Mouse (Mus musculus): ENCODE results near the gene Ift88. TPM values are rescaled to one million over a fixed set of nuclear protein-coding genes. Genes with fewer than 3 reads are reported as not detected.
"Not testable (repeated sequence)": the region's sequence is repeated elsewhere in the genome, so short reads cannot be mapped to it uniquely, and the experiment has no call there.

Ift88 gene
- polyA plus RNA-seq, 1 experiment, result 2.5 TPM

- TF ChIP-seq FOSL1 (IDR thresholded peaks at IDR 0.05; ENCODE audit: insufficient read depth, low read length, poor library complexity, severe bottlenecking) (no peak), CEBPB (IDR thresholded peaks at IDR 0.05; ENCODE audit: low read depth) (no peak), MAX (IDR thresholded peaks at IDR 0.05) (no peak), MYOD1 (IDR thresholded peaks at IDR 0.05; ENCODE audit: control insufficient read depth, insufficient read length, low read depth) (no peak), CTCF (IDR thresholded peaks at IDR 0.05; ENCODE audit: control insufficient read depth, insufficient read depth, insufficient read length) (no peak), MYOG (IDR thresholded peaks at IDR 0.05; ENCODE audit: control insufficient read depth, extremely low read depth, insufficient read length) (no peak), USF1 (IDR thresholded peaks at IDR 0.05; ENCODE audit: low read depth) (no peak)
- no peaks in the 10 kb centered on the region for H3K79me3 ChIP-seq (ENCODE audit: low read depth)
- H3K36me3 ChIP-seq (ENCODE audit: control insufficient read depth, insufficient read depth), result peaks cover 9% of the 10 kb centered on the region
- no peaks in the 10 kb centered on the region for H3K27me3 ChIP-seq (ENCODE audit: control insufficient read depth, insufficient read depth, insufficient read length)
- H3ac ChIP-seq (ENCODE audit: control insufficient read depth, insufficient read length, low read depth), result no peak overlapping the region
- H3K4me3 ChIP-seq (ENCODE audit: insufficient read depth, poor library complexity, severe bottlenecking), result no peak overlapping the region
- no peaks in the 10 kb centered on the region for H3K79me2 ChIP-seq (ENCODE audit: control insufficient read depth, insufficient read depth)
Measured at GRCm38 (mm10) chr14:57452516-57452915, 28.7 kb downstream of the Ift88 start.

DNA sequence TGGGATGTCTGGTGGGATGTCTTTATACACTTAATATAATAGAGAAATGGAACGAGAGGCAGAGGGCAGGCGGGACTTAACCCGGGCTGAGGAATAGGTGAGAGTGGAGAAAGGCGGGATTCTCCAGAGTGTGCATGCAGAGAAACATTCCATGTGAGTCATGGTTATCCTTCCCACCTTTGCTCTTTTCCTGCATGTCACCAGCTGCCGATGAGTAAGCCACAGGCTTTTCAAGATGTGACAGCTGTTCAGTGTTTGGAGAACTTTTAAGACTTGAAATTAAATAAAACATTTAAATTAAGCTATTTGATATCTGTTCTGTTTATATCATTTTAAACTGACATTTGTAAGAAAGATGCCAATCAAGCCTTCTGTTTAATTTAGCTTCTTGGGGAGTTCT lies 36.0 kb downstream of the Ift88 start:
- Histone ChIP-seq H3K36me3 (ENCODE audit: control insufficient read depth, insufficient read depth) (no peaks in the 10 kb centered on the region), H3ac (ENCODE audit: control insufficient read depth, insufficient read length, low read depth) (no peak overlapping the region), H3K79me3 (ENCODE audit: low read depth) (no peaks in the 10 kb centered on the region), H3K79me2 (ENCODE audit: control insufficient read depth, insufficient read depth) (no peaks in the 10 kb centered on the region), H3K4me3 (ENCODE audit: insufficient read depth, poor library complexity, severe bottlenecking) (no peak overlapping the region), H3K27me3 (ENCODE audit: control insufficient read depth, insufficient read depth, insufficient read length) (no peaks in the 10 kb centered on the region)
- TF ChIP-seq USF1 (IDR thresholded peaks at IDR 0.05; ENCODE audit: low read depth) (no peak), MYOD1 (IDR thresholded peaks at IDR 0.05; ENCODE audit: control insufficient read depth, insufficient read length, low read depth) (peak; percentile 51)

- H3ac ChIP-seq (ENCODE audit: control insufficient read depth, insufficient read length, low read depth); H3K79me3 ChIP-seq (ENCODE audit: low read depth); H3K27me3 ChIP-seq (ENCODE audit: control insufficient read depth, insufficient read depth, insufficient read length); H3K79me2 ChIP-seq (ENCODE audit: control insufficient read depth, insufficient read depth); H3K36me3 ChIP-seq (ENCODE audit: control insufficient read depth, insufficient read depth); H3K4me3 ChIP-seq (ENCODE audit: insufficient read depth, poor library complexity, severe bottlenecking): not testable (repeated sequence)
Measured at GRCm38 (mm10) chr14:57460326-57460725, 36.5 kb downstream of the Ift88 start.

DNA sequence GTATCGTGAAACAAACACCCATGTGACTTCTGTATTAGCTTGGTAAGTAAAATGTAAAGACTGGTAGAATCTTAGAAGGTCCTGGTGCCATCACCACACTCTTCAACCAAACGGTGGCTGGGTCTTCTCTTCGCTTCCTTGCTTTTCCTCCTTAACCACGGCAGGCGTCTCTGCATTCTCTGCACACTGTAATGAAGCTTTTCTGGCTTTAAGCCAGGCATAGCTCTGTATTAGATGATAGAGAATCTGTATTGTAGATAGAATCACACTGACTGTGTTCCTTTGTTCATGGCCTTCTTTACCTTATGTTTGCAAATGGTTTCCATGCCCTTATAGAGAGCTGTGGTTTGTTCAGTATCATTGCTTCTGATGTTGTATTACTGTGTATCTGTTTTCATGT lies 39.0 kb downstream of the Ift88 start:
- no peaks in the 10 kb centered on the region for H3K27me3 ChIP-seq (ENCODE audit: control insufficient read depth, insufficient read depth, insufficient read length)
- TF ChIP-seq USF1 (IDR thresholded peaks at IDR 0.05; ENCODE audit: low read depth) (no peak), MAX (IDR thresholded peaks at IDR 0.05) (no peak), FOSL1 (IDR thresholded peaks at IDR 0.05; ENCODE audit: insufficient read depth, low read length, poor library complexity, severe bottlenecking) (no peak)
- no peaks in the 10 kb centered on the region for H3K79me3 ChIP-seq (ENCODE audit: low read depth)
- no peaks in the 10 kb centered on the region for H3K36me3 ChIP-seq (ENCODE audit: control insufficient read depth, insufficient read depth)
- no peaks in the 10 kb centered on the region for H3K79me2 ChIP-seq (ENCODE audit: control insufficient read depth, insufficient read depth)
- H3ac ChIP-seq (ENCODE audit: control insufficient read depth, insufficient read length, low read depth), result no peak overlapping the region
- no peak overlapping the region for H3K4me3 ChIP-seq (ENCODE audit: insufficient read depth, poor library complexity, severe bottlenecking)

DNA sequence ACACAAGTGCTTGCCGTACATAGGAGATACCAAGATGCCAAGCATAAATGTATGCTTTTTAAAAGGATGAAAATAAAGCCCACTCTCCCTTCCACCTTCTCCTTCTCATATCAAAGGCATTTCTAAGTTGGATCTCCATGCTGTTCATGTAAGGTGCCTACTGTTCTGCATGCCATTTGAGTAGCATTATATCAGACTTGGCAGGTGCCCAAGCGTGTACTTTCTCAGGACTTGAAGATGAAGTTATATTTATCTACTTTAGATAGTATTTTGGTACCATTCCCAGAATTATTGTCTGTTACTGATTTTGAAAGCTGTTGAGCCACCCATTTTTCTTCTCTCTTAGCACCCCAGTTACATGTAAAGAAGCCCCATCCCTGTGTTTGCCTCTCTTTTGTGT lies 51.2 kb downstream of the Ift88 start:
- Histone ChIP-seq H3K27me3 (ENCODE audit: control insufficient read depth, insufficient read depth, insufficient read length) (no peaks in the 10 kb centered on the region), H3ac (ENCODE audit: control insufficient read depth, insufficient read length, low read depth) (no peak overlapping the region), H3K4me3 (ENCODE audit: insufficient read depth, poor library complexity, severe bottlenecking) (no peak overlapping the region), H3K36me3 (ENCODE audit: control insufficient read depth, insufficient read depth) (no peaks in the 10 kb centered on the region), H3K79me2 (ENCODE audit: control insufficient read depth, insufficient read depth) (no peaks in the 10 kb centered on the region), H3K79me3 (ENCODE audit: low read depth) (no peaks in the 10 kb centered on the region)
- TF ChIP-seq USF1 (IDR thresholded peaks at IDR 0.05; ENCODE audit: low read depth) (no peak), MYOD1 (IDR thresholded peaks at IDR 0.05; ENCODE audit: control insufficient read depth, insufficient read length, low read depth) (no peak), MYOG (IDR thresholded peaks at IDR 0.05; ENCODE audit: control insufficient read depth, extremely low read depth, insufficient read length) (no peak), CTCF (IDR thresholded peaks at IDR 0.05; ENCODE audit: control insufficient read depth, insufficient read depth, insufficient read length) (no peak), FOSL1 (IDR thresholded peaks at IDR 0.05; ENCODE audit: insufficient read depth, low read length, poor library complexity, severe bottlenecking) (no peak), MAX (IDR thresholded peaks at IDR 0.05) (no peak), CEBPB (IDR thresholded peaks at IDR 0.05; ENCODE audit: low read depth) (no peak)

- H3K79me2 ChIP-seq (ENCODE audit: control insufficient read depth, insufficient read depth), result no peaks in the 10 kb centered on the region
- no peaks in the 10 kb centered on the region for H3K36me3 ChIP-seq (ENCODE audit: control insufficient read depth, insufficient read depth)
- TF ChIP-seq MYOD1 (IDR thresholded peaks at IDR 0.05; ENCODE audit: control insufficient read depth, insufficient read length, low read depth) (no peak), CEBPB (IDR thresholded peaks at IDR 0.05; ENCODE audit: low read depth) (no peak), USF1 (IDR thresholded peaks at IDR 0.05; ENCODE audit: low read depth) (no peak), MAX (IDR thresholded peaks at IDR 0.05) (no peak), FOSL1 (IDR thresholded peaks at IDR 0.05; ENCODE audit: insufficient read depth, low read length, poor library complexity, severe bottlenecking) (no peak), MYOG (IDR thresholded peaks at IDR 0.05; ENCODE audit: control insufficient read depth, extremely low read depth, insufficient read length) (no peak), CTCF (IDR thresholded peaks at IDR 0.05; ENCODE audit: control insufficient read depth, insufficient read depth, insufficient read length) (no peak)
- no peaks in the 10 kb centered on the region for H3K27me3 ChIP-seq (ENCODE audit: control insufficient read depth, insufficient read depth, insufficient read length)
- no peak overlapping the region for H3K4me3 ChIP-seq (ENCODE audit: insufficient read depth, poor library complexity, severe bottlenecking)
- H3ac ChIP-seq (ENCODE audit: control insufficient read depth, insufficient read length, low read depth), result no peak overlapping the region
- no peaks in the 10 kb centered on the region for H3K79me3 ChIP-seq (ENCODE audit: low read depth)
Measured at GRCm38 (mm10) chr14:57482262-57482661, 58.4 kb downstream of the Ift88 start.

Data from C2C12 (cell line).